Mouse (Mus musculus) midbrain, postnatal 0 days (tissue): ENCODE measurements around the gene Stk38. TPM values are rescaled to one million over a fixed set of nuclear protein-coding genes. Genes with fewer than 3 reads are reported as not detected.

Source experiments
- ATAC-seq: fragments of 200-750 bp; cut with Nextera tagmentation; 2 replicates; pipeline ENCODE4 v1.8.0; 2017; ENCODE audit warnings: moderate number of reproducible peaks, mild to moderate bottlenecking, moderate TSS enrichment, moderate library complexity; ENCODE audit not compliant: low FRiP score
- DNase-seq: peaks from one replicate; pipeline ENCODE4 v3.0.0-alpha.2; 2015; ENCODE audit warnings: low spot score
- H3K27ac ChIP-seq: fragments of 300-500 bp; sonication (generic); 2 replicates; pipeline ENCODE4 v1.5.1; 2014; ENCODE audit warnings: low read depth, mild to moderate bottlenecking, low read length, mixed read lengths
- H3K27me3 ChIP-seq: fragments of 300-500 bp; sonication (generic); 2 replicates; pipeline ENCODE4 v1.6.1; 2014; ENCODE audit warnings: low read length, control low read depth, mixed read lengths; ENCODE audit not compliant: insufficient read depth
- H3K36me3 ChIP-seq: fragments of 300-500 bp; sonication (generic); 2 replicates; pipeline ENCODE4 v1.6.1; 2014; ENCODE audit warnings: low read length, control low read depth, mixed read lengths; ENCODE audit not compliant: insufficient read depth
- H3K4me1 ChIP-seq: fragments of 300-500 bp; sonication (generic); 2 replicates; pipeline ENCODE4 v1.6.1; 2014; ENCODE audit warnings: mild to moderate bottlenecking, control low read depth, antibody characterized with exemption, low read length, mixed read lengths; ENCODE audit not compliant: insufficient read depth
- H3K4me2 ChIP-seq: fragments of 300-500 bp; sonication (generic); 2 replicates; pipeline ENCODE4 v1.6.1; 2014; ENCODE audit warnings: low read depth, mild to moderate bottlenecking, low read length, mixed read lengths; ENCODE audit not compliant: poor library complexity, severe bottlenecking
- H3K4me3 ChIP-seq: fragments of 300-500 bp; sonication (generic); 2 replicates; pipeline ENCODE4 v1.5.1; 2014; ENCODE audit warnings: low read depth, mild to moderate bottlenecking, low read length, moderate library complexity
- H3K9ac ChIP-seq: fragments of 300-500 bp; sonication (generic); replicated peaks from 2 replicates; pipeline ENCODE4 v1.6.1; 2014; ENCODE audit warnings: mild to moderate bottlenecking, low read length, moderate library complexity, mixed read lengths; ENCODE audit not compliant: poor library complexity, severe bottlenecking
- H3K9me3 ChIP-seq: fragments of 300-500 bp; sonication (generic); 2 replicates; pipeline ENCODE4 v1.6.1; 2016; ENCODE audit warnings: low read length, control low read depth
- CTCF ChIP-seq: IDR thresholded peaks from 2 replicates; pipeline ENCODE4 v1.5.1; 2016; ENCODE audit warnings: antibody characterized with exemption, mild to moderate bottlenecking
- WGBS: fragments of 180-500 bp; shearing (Covaris S2); extraction: QIAGEN DNeasy Blood & Tissue Kit; methylation state at CpG from one replicate; pipeline ENCODE4 v1.1.7; 2014; 5-methylcytosine and 5-hydroxymethylcytosine counted together
- polyA plus RNA-seq: library from polyadenylated mRNA; unstranded; fragments of >200 nt; fragmentation: Nextera tagmentation; extraction: Ambion mirVana; gene quantifications from 2 replicates; pipeline ENCODE4 v1.2.1, GENCODE M21; 2015
- total RNA-seq: library from RNA; depleted of rRNA; stranded (reverse); fragments of >200 nt; gene quantifications from 2 replicates; pipeline ENCODE4 v1.2.3, GENCODE M21; 2014

Gene Stk38
- total and polyA plus RNA-seq, 2 experiments from 2014 or later: 44.2 to 47.9 TPM

- Histone ChIP-seq H3K4me3 (no peak overlapping the region), H3K4me1 (0 out of 2 replicates have a peak, but pooled peaks cover 3% of the 10 kb centered on the region), H3K9ac (no peak overlapping the region), H3K27me3 (no peaks in the 10 kb centered on the region), H3K36me3 (no peaks in the 10 kb centered on the region), H3K9me3 (no peaks in the 10 kb centered on the region), H3K27ac (no peak overlapping the region), H3K4me2 (no peak overlapping the region)
- DNase-seq (no peak), ATAC-seq (no peak)
- 54% methylated on average over 5 of the region's 5 CpGs for WGBS
- no peak for TF ChIP-seq CTCF
Observed at GRCm38 (mm10) chr17:29026652-29027356, 19.0 kb upstream of the Stk38 start.

GRCm38 (mm10) chr17:29024896-29025565 is 17.2 kb upstream of the Stk38 start:
- ATAC-seq (no peak), DNase-seq (no peak)
- H3K9ac ChIP-seq: no peak overlapping the region
- no peak overlapping the region for H3K4me2 ChIP-seq
- no peaks in the 10 kb centered on the region for H3K9me3 ChIP-seq
- no peak overlapping the region for H3K27ac ChIP-seq
- no peaks in the 10 kb centered on the region for H3K36me3 ChIP-seq
- no peak for TF ChIP-seq CTCF
- H3K4me3 ChIP-seq: no peak overlapping the region
- 28% methylated on average over 10 of the region's 10 CpGs for WGBS
- no peaks in the 10 kb centered on the region for H3K27me3 ChIP-seq
- H3K4me1 ChIP-seq: no peaks in the 10 kb centered on the region

- no peak for ATAC-seq
- Histone ChIP-seq H3K4me3 (no peak overlapping the region), H3K27me3 (no peaks in the 10 kb centered on the region), H3K9me3 (no peaks in the 10 kb centered on the region), H3K36me3 (no peaks in the 10 kb centered on the region), H3K4me1 (no peaks in the 10 kb centered on the region), H3K4me2 (no peak overlapping the region), H3K9ac (no peak overlapping the region), H3K27ac (no peak overlapping the region)
- TF ChIP-seq CTCF: no peak
- 45% methylated on average over 22 of the region's 22 CpGs for WGBS
- no peak for DNase-seq
Observed at GRCm38 (mm10) chr17:29024047-29024892, 16.5 kb upstream of the Stk38 start.

- Histone ChIP-seq H3K27ac (no peak overlapping the region), H3K9ac (no peak overlapping the region), H3K9me3 (no peaks in the 10 kb centered on the region), H3K36me3 (no peaks in the 10 kb centered on the region), H3K4me1 (no peaks in the 10 kb centered on the region), H3K27me3 (no peaks in the 10 kb centered on the region), H3K4me2 (no peak overlapping the region), H3K4me3 (no peak overlapping the region)
- WGBS: 94% methylated on average over 6 of the region's 6 CpGs
- ATAC-seq (no peak), DNase-seq (no peak)
- TF ChIP-seq CTCF: no peak
Observed at GRCm38 (mm10) chr17:29023346-29023745, 15.6 kb upstream of the Stk38 start.

- Histone ChIP-seq H3K4me3 (no peak overlapping the region), H3K9ac (no peak overlapping the region), H3K27me3 (no peaks in the 10 kb centered on the region), H3K4me1 (no peaks in the 10 kb centered on the region), H3K9me3 (no peaks in the 10 kb centered on the region), H3K27ac (no peak overlapping the region), H3K36me3 (no peaks in the 10 kb centered on the region), H3K4me2 (0 out of 2 replicates have a peak overlapping the region, but pooled peaks have one; percentile 12)
- WGBS: 27% methylated on average over 15 of the region's 15 CpGs
- no peak for ATAC-seq
- no peak for DNase-seq
- peak; percentile 69 for TF ChIP-seq CTCF
Observed at GRCm38 (mm10) chr17:29022230-29022819, 14.5 kb upstream of the Stk38 start.
